Mouse (Mus musculus) limb, embryonic 11.5 days (tissue): ENCODE measurements around the gene Cul3. TPM values are rescaled to one million over a fixed set of nuclear protein-coding genes. Genes with fewer than 3 reads are reported as not detected.

ENCODE experiments used
- ATAC-seq: fragments of 200-750 bp; cut with Nextera tagmentation; 2 replicates; pipeline ENCODE4 v1.8.0; 2017; ENCODE audit warnings: low read depth; ENCODE audit not compliant: insufficient number of reproducible peaks, low FRiP score, low TSS enrichment
- DNase-seq: peaks from one replicate; pipeline ENCODE4 v3.0.0-alpha.2; 2015; ENCODE audit warnings: low spot score
- H3K27ac ChIP-seq: fragments of 300-500 bp; sonication (generic); replicated peaks from 2 replicates; pipeline ENCODE4 v1.5.1; 2014; ENCODE audit warnings: low read depth, mild to moderate bottlenecking, low read length
- H3K27me3 ChIP-seq: fragments of 300-500 bp; sonication (generic); 2 replicates; pipeline ENCODE4 v1.6.1; 2014; ENCODE audit warnings: mild to moderate bottlenecking, low read length, mixed read lengths; ENCODE audit not compliant: control insufficient read depth, insufficient read depth
- H3K36me3 ChIP-seq: fragments of 300-500 bp; sonication (generic); 2 replicates; pipeline ENCODE4 v1.6.1; 2014; ENCODE audit warnings: mild to moderate bottlenecking, low read length, moderate library complexity, mixed read lengths; ENCODE audit not compliant: control insufficient read depth, insufficient read depth
- H3K4me1 ChIP-seq: fragments of 300-500 bp; sonication (generic); 2 replicates; pipeline ENCODE4 v1.6.1; 2014; ENCODE audit warnings: low read length, mixed read lengths; ENCODE audit not compliant: control insufficient read depth, insufficient read depth
- H3K4me2 ChIP-seq: fragments of 300-500 bp; sonication (generic); 2 replicates; pipeline ENCODE4 v1.6.1; 2014; ENCODE audit warnings: low read depth, mild to moderate bottlenecking, moderate library complexity; ENCODE audit not compliant: severe bottlenecking
- H3K4me3 ChIP-seq: fragments of 300-500 bp; sonication (generic); 2 replicates; pipeline ENCODE4 v1.5.1; 2014; ENCODE audit warnings: low read depth, low read length
- H3K9ac ChIP-seq: fragments of 300-500 bp; sonication (generic); 2 replicates; pipeline ENCODE4 v1.6.1; 2014; ENCODE audit warnings: mild to moderate bottlenecking, low read length
- H3K9me3 ChIP-seq: fragments of 300-500 bp; sonication (generic); 2 replicates; pipeline ENCODE4 v1.6.1; 2016; ENCODE audit warnings: low read length; ENCODE audit not compliant: control insufficient read depth
- WGBS: fragments of 180-500 bp; shearing (Covaris S2); extraction: QIAGEN DNeasy Blood & Tissue Kit; methylation state at CpG from one replicate; pipeline ENCODE4 v1.1.7; 2014; 5-methylcytosine and 5-hydroxymethylcytosine counted together
- polyA plus RNA-seq: library from polyadenylated mRNA; unstranded; fragments of >200 nt; fragmentation: Nextera tagmentation; extraction: Ambion mirVana; gene quantifications from 2 replicates; pipeline ENCODE4 v1.2.1, GENCODE M21; 2014

Gene Cul3
- polyA plus RNA-seq, 1 experiment from 2014 or later, result 51.9 TPM

DNA sequence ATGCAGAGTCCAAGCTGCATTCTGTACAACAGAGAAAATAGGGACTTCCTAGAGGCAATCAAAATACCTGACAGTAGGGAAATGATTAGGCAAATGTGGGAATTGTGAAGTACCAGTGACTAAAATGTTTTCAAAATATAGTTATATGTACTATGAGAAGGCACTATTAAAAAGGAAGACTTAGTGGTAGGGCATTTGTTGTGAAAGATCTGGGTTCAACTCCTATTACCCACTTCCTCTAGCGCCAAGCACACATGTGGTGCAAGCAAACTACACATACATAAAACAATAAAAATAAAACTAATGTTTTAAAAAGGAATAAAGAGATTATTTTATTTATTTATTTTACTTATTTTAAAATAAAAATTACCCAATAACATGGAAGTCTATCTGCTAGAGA, 5.2 kb downstream of the Cul3 start:
- no peak overlapping the region for H3K9ac ChIP-seq
- H3K9me3 ChIP-seq, result no peaks in the 10 kb centered on the region
- ATAC-seq (no peak), DNase-seq (no peak)
- no peak overlapping the region for H3K27ac ChIP-seq
- H3K4me2 ChIP-seq, result no peak overlapping the region
- H3K4me1 ChIP-seq, result peaks cover 7% of the 10 kb centered on the region; the same call in 1 of the 2 replicates
- 91% methylated on average over 1 of the region's 1 CpGs for WGBS
- no peak overlapping the region for H3K4me3 ChIP-seq
- H3K27me3 ChIP-seq, result no peaks in the 10 kb centered on the region
- no peaks in the 10 kb centered on the region for H3K36me3 ChIP-seq

- no peak overlapping the region for H3K4me2 ChIP-seq
- H3K36me3 ChIP-seq, result no peaks in the 10 kb centered on the region
- no peaks in the 10 kb centered on the region for H3K9me3 ChIP-seq
- no peak overlapping the region for H3K4me3 ChIP-seq
- no peak overlapping the region for H3K27ac ChIP-seq
- no peaks in the 10 kb centered on the region for H3K27me3 ChIP-seq
- ATAC-seq (no peak), DNase-seq (no peak)
- 0 out of 2 replicates have a peak, but pooled peaks cover 4% of the 10 kb centered on the region for H3K4me1 ChIP-seq
- WGBS, result 82% methylated on average over 2 of the region's 2 CpGs
- no peak overlapping the region for H3K9ac ChIP-seq
Observed at GRCm38 (mm10) chr1:80330970-80331369, 9.3 kb downstream of the Cul3 start.

GRCm38 (mm10) chr1:80325761-80326160, 14.5 kb downstream of the Cul3 start:
- 93% methylated on average over 2 of the region's 2 CpGs for WGBS
- no peak for DNase-seq
- no peak overlapping the region for H3K27ac ChIP-seq
- H3K9me3 ChIP-seq, result no peaks in the 10 kb centered on the region
- no peaks in the 10 kb centered on the region for H3K4me1 ChIP-seq
- no peak overlapping the region for H3K4me3 ChIP-seq
- no peaks in the 10 kb centered on the region for H3K27me3 ChIP-seq
- no peak for ATAC-seq
- H3K4me2 ChIP-seq, result no peak overlapping the region
- no peak overlapping the region for H3K9ac ChIP-seq
- no peaks in the 10 kb centered on the region for H3K36me3 ChIP-seq

DNA sequence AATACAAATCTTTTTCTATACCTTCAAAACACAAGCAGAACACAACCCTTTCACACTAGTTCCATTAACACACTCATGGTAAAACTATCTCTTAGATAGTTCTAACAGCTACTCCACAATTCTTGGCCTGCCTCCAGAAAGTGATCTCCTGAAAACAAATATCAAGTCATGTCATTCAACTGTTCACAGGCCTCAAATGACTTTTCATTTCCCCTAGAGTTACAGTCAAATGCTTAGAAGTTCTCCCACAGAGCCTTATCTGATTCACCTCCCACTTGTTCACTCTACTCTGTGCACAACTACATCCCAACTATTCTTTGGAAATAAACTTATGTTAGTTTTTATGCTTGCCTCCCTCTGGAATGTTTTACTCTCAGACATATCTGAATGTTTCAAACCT, 15.9 kb downstream of the Cul3 start:
- DNase-seq (no peak), ATAC-seq (no peak)
- Histone ChIP-seq H3K4me1 (no peaks in the 10 kb centered on the region), H3K27me3 (no peaks in the 10 kb centered on the region), H3K9ac (no peak overlapping the region), H3K4me2 (no peak overlapping the region), H3K36me3 (no peaks in the 10 kb centered on the region), H3K9me3 (no peaks in the 10 kb centered on the region), H3K27ac (no peak overlapping the region), H3K4me3 (no peak overlapping the region)

DNA sequence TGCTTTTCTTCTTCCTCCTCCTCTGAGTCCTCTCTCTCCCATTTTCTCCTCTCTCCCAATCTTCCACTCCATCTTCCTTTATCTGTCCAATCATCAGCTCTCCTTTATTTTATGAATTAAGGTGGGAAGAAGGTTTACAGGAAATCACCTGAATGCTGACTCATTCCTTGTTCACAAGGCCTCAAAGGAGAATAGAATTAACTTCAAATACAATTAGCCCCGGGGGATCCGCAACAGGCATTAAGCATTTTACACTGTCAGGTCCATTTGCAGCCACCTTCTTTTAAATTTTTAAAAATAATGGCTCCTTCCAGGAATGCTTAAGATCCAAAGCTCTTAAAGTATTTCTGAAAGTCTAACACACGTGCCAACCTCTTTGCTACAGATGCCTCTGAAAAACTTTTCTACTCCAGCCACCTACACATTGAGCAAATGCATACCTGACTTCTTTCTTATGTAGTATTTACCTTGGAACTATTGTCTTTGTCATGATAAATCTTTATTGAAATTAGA, 24.7 kb downstream of the Cul3 start:
- Histone ChIP-seq H3K27ac (no peak overlapping the region), H3K36me3 (no peaks in the 10 kb centered on the region), H3K9me3 (no peaks in the 10 kb centered on the region), H3K27me3 (no peaks in the 10 kb centered on the region), H3K4me2 (no peak overlapping the region), H3K9ac (no peak overlapping the region), H3K4me3 (no peak overlapping the region), H3K4me1 (no peaks in the 10 kb centered on the region)
- WGBS, result 90% methylated on average over 3 of the region's 3 CpGs
- ATAC-seq (no peak), DNase-seq (no peak)

DNA sequence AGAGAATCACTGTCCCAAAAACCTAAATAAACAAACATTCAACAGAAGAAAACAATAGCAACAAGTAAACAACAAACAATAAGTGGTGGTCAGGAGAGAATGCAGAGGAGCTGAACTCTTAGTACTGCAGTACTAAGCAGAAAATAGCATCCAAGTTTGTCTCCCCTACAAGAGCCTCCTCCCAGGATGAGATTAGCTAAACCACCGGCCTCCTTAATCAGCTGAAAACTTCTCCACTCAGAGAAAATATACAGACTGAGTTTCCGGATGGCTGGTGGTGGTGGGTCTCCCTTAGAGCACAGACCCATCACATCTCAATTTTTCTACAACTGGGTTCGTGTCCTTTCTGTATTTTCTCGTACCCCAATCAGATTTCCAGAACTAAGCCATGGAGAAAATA, 47.0 kb downstream of the Cul3 start:
- Histone ChIP-seq H3K27ac (no peak overlapping the region), H3K9me3 (no peaks in the 10 kb centered on the region), H3K27me3 (no peaks in the 10 kb centered on the region), H3K4me2 (no peak overlapping the region), H3K4me1 (no peaks in the 10 kb centered on the region), H3K36me3 (no peaks in the 10 kb centered on the region), H3K4me3 (no peak overlapping the region), H3K9ac (no peak overlapping the region)
- no peak for DNase-seq
- no peak for ATAC-seq
- 76% methylated on average over 4 of the region's 4 CpGs for WGBS

GRCm38 (mm10) chr1:80278731-80279130, 61.5 kb downstream of the Cul3 start:
- H3K4me3 ChIP-seq, result no peak overlapping the region
- DNase-seq, result no peak
- no peak for ATAC-seq
- no peaks in the 10 kb centered on the region for H3K9me3 ChIP-seq
- peaks cover 6% of the 10 kb centered on the region for H3K36me3 ChIP-seq
- no peaks in the 10 kb centered on the region for H3K4me1 ChIP-seq
- no peak overlapping the region for H3K9ac ChIP-seq
- WGBS, result 93% methylated on average over 1 of the region's 1 CpGs
- H3K27ac ChIP-seq, result no peak overlapping the region
- no peaks in the 10 kb centered on the region for H3K27me3 ChIP-seq
- no peak overlapping the region for H3K4me2 ChIP-seq

DNA sequence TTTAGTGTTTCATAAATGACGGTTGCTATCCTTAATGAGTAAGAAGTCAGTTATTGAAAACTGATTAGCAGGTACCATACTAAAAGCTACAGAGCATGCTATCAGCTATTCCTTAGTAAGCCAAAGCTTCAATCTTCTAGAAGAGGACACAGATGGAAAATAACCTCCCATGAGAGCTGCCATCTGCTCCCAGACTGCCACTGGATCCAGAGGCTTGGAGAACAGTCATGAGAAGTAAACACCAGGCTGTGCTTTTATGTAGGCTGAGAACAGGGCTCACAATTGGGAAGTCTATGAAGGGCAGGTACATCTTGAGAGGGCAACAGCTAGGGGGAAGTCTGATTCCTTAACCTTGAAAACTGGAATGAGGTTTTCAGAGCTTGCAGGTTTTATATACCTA, 79.8 kb downstream of the Cul3 start:
- H3K36me3 ChIP-seq, result no peaks in the 10 kb centered on the region
- no peak overlapping the region for H3K27ac ChIP-seq
- no peak overlapping the region for H3K9ac ChIP-seq
- no peak for ATAC-seq
- DNase-seq, result no peak
- H3K9me3 ChIP-seq, result no peaks in the 10 kb centered on the region
- 88% methylated on average over 1 of the region's 1 CpGs for WGBS
- no peak overlapping the region for H3K4me2 ChIP-seq
- no peaks in the 10 kb centered on the region for H3K27me3 ChIP-seq
- no peaks in the 10 kb centered on the region for H3K4me1 ChIP-seq
- no peak overlapping the region for H3K4me3 ChIP-seq

DNA sequence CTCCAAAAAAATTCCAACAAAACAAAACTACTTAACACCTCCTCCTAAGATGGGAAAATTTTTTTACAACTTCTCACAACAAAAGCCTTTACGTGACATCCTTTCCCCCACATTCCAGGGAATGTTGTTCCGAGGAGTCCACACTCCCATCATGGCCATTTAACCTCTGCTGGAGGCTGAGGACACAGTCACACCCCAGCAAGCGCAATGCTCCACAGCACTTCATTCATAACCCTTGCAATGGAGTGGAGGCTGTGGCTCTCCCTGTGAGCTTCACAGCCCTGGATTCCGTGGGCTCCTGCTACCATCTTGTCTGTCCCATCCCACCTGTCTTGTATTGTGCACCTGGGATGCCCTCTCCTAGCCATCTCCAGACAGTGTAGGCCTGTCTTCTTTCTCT, 81.6 kb downstream of the Cul3 start:
- WGBS, result 85% methylated on average over 4 of the region's 4 CpGs
- no peak overlapping the region for H3K4me2 ChIP-seq
- no peak overlapping the region for H3K27ac ChIP-seq
- DNase-seq (no peak), ATAC-seq (no peak)
- no peaks in the 10 kb centered on the region for H3K36me3 ChIP-seq
- H3K4me1 ChIP-seq, result no peaks in the 10 kb centered on the region
- H3K9ac ChIP-seq, result no peak overlapping the region
- no peaks in the 10 kb centered on the region for H3K9me3 ChIP-seq
- H3K27me3 ChIP-seq, result no peaks in the 10 kb centered on the region
- H3K4me3 ChIP-seq, result no peak overlapping the region
